Mouse (Mus musculus): ENCODE measurements around the gene Prpf38b. TPM values are rescaled to one million over a fixed set of nuclear protein-coding genes. Genes with fewer than 3 reads are reported as not detected.

Gene Prpf38b
- polyA plus RNA-seq, 1 experiment: 103 TPM

DNA sequence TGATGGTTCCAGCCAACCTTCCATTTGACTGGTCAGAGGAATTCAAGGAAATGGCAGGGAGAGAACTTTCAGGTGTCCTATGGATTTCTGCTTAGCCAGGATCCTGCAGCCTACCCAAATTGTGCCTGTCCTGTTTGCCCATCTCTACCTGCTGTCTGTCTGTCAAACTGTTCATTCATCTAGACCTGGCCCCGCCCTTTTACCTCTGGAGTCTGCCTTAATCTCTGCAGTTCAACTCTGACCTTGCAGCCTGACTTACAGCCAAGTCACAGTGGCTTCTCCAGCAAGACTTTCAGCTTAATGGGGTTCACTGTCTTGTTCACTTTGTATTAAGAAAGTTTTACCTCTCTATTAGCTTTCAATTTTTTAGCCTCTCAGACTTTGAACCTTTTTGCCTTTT lies 14.8 kb upstream of the Prpf38b start:
- Histone ChIP-seq H3K4me3 (ENCODE audit: insufficient read depth, low read length) (no peak overlapping the region), H3K27ac (ENCODE audit: insufficient read depth, low read length) (no peak overlapping the region), H3K4me1 (ENCODE audit: control insufficient read depth, insufficient read depth, low read length) (no peaks in the 10 kb centered on the region)
- TF ChIP-seq CTCF (IDR thresholded peaks at IDR 0.05; ENCODE audit: borderline replicate concordance, insufficient read depth, low read length): no peak
- no peak for TF ChIP-seq POLR2A (IDR thresholded peaks at IDR 0.05; ENCODE audit: low read depth, low read length)

DNA sequence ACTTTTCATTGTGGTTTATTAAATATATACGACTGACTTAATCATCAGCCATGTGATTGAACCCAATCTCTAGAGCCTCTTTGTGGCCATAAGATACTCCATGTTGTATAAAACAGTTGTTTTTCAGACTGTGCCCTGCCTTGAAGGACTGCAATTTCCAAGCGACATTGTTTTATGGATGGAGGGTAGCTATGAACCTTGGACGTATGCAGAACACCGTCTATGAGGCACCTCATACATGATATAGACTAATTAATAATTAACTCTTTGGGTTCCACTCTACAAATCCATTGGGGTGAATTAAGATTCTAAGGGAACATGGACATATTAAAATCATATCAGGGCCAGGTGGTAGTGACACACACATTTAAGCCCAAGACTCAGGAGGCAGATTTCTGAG lies 14.2 kb upstream of the Prpf38b start:
- Histone ChIP-seq H3K27ac (ENCODE audit: insufficient read depth, low read length) (no peak overlapping the region), H3K4me3 (ENCODE audit: insufficient read depth, low read length) (no peak overlapping the region), H3K4me1 (ENCODE audit: control insufficient read depth, insufficient read depth, low read length) (no peaks in the 10 kb centered on the region)
- TF ChIP-seq CTCF (IDR thresholded peaks at IDR 0.05; ENCODE audit: borderline replicate concordance, insufficient read depth, low read length) (no peak), POLR2A (IDR thresholded peaks at IDR 0.05; ENCODE audit: low read depth, low read length) (no peak)

GRCm38 (mm10) chr3:108921822-108922221 lies 10.3 kb upstream of the Prpf38b start:
- TF ChIP-seq CTCF (IDR thresholded peaks at IDR 0.05; ENCODE audit: borderline replicate concordance, insufficient read depth, low read length): no peak
- no peak for TF ChIP-seq POLR2A (IDR thresholded peaks at IDR 0.05; ENCODE audit: low read depth, low read length)
- no peak overlapping the region for H3K4me3 ChIP-seq (ENCODE audit: insufficient read depth, low read length)
- H3K27ac ChIP-seq (ENCODE audit: insufficient read depth, low read length): no peak overlapping the region
- H3K4me1 ChIP-seq (ENCODE audit: control insufficient read depth, insufficient read depth, low read length): no peaks in the 10 kb centered on the region

DNA sequence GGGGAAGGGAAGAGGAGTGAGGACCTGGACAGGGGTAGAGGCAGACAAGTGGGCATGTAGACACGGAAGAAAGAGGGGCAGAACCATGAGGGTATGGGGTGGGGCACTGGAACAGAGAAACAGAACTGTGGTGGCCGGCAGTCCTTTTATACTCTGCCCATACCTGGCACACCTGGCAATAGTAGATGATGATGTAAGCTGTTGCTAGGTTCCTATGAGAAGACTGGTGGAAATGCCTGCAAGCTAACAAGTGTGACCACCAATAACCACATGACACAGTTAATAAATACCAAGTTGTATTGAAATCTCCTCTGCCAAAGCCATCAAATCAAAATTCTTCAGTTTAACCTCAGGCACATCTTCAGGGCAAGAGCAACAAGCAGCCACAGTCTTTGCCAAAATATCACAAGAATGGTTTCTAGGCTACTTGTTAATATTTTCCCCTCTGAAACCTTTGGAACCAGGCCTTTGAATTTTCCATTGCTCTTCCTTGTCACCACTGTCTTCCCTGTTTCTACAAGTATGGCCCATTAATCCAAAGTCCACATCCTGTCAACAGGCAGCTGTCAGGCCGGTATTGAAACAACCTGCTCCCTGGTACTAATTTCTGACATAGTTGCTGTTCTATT lies 9.0 kb upstream of the Prpf38b start:
- no peak for TF ChIP-seq CTCF (IDR thresholded peaks at IDR 0.05; ENCODE audit: borderline replicate concordance, insufficient read depth, low read length)
- no peak for TF ChIP-seq POLR2A (IDR thresholded peaks at IDR 0.05; ENCODE audit: low read depth, low read length)
- Histone ChIP-seq H3K4me3 (ENCODE audit: insufficient read depth, low read length) (no peak overlapping the region), H3K4me1 (ENCODE audit: control insufficient read depth, insufficient read depth, low read length) (no peaks in the 10 kb centered on the region), H3K27ac (ENCODE audit: insufficient read depth, low read length) (no peak overlapping the region)

- H3K4me3 ChIP-seq (ENCODE audit: insufficient read depth, low read length): no peak overlapping the region
- H3K27ac ChIP-seq (ENCODE audit: insufficient read depth, low read length): no peak overlapping the region
- TF ChIP-seq POLR2A (IDR thresholded peaks at IDR 0.05; ENCODE audit: low read depth, low read length) (no peak), CTCF (IDR thresholded peaks at IDR 0.05; ENCODE audit: borderline replicate concordance, insufficient read depth, low read length) (no peak)
- no peaks in the 10 kb centered on the region for H3K4me1 ChIP-seq (ENCODE audit: control insufficient read depth, insufficient read depth, low read length)
Measured at GRCm38 (mm10) chr3:108918852-108919251, 7.3 kb upstream of the Prpf38b start.

DNA sequence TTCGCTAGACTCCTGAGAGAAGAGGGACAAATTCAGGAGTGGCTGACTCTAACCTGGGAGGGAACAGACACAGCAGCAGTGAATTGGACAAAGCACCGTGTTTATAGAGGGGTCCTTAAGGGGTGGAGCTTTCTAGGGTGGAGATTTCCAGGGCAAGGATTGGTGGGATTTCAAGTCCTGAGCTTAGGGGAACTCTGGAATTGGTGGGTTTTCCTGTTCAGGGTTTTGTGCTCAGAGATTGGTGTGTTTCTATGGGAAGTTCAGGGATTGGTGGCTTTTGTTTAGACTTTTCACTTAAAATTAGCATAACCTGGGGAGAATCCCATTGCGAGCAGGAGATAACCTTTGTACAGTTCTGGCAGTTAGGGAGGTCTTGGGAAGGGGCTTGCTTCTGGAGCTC lies 6.5 kb upstream of the Prpf38b start:
- Histone ChIP-seq H3K4me1 (ENCODE audit: control insufficient read depth, insufficient read depth, low read length) (no peaks in the 10 kb centered on the region), H3K27ac (ENCODE audit: insufficient read depth, low read length) (no peak overlapping the region), H3K4me3 (ENCODE audit: insufficient read depth, low read length) (no peak overlapping the region)
- no peak for TF ChIP-seq POLR2A (IDR thresholded peaks at IDR 0.05; ENCODE audit: low read depth, low read length)

- Histone ChIP-seq H3K27ac (ENCODE audit: insufficient read depth, low read length) (no peak overlapping the region), H3K4me1 (ENCODE audit: control insufficient read depth, insufficient read depth, low read length) (no peaks in the 10 kb centered on the region; the same call in 1 of the 2 replicates), H3K4me3 (ENCODE audit: insufficient read depth, low read length) (no peak overlapping the region)
- TF ChIP-seq CTCF (IDR thresholded peaks at IDR 0.05; ENCODE audit: borderline replicate concordance, insufficient read depth, low read length) (no peak), POLR2A (IDR thresholded peaks at IDR 0.05; ENCODE audit: low read depth, low read length) (no peak)
Measured at GRCm38 (mm10) chr3:108916857-108917256, 5.3 kb upstream of the Prpf38b start.

DNA sequence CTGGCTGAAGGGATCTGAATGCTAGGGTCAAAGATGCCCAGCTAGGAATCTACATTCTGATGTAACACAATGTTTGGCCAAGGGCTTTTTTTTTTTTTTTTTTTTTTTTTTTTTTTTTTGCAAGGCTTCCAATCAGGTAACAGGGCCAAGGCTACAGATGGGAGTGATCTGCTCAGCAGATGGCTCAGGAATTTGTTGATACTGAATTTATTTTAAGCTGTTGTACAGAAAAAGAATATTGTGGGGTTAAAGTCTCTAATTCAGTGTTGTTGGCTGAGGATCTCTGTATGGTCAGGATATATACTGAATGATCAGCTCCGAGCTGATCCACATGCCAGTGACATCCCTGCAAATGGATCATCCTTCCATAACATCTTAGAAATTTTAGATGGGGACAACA lies 4.5 kb upstream of the Prpf38b start:
- H3K4me3 ChIP-seq (ENCODE audit: insufficient read depth, low read length): no peak overlapping the region
- H3K4me1 ChIP-seq (ENCODE audit: control insufficient read depth, insufficient read depth, low read length): no peaks in the 10 kb centered on the region; the same call in 1 of the 2 replicates
- no peak overlapping the region for H3K27ac ChIP-seq (ENCODE audit: insufficient read depth, low read length)
- TF ChIP-seq CTCF (IDR thresholded peaks at IDR 0.05; ENCODE audit: borderline replicate concordance, insufficient read depth, low read length): no peak
- no peak for TF ChIP-seq POLR2A (IDR thresholded peaks at IDR 0.05; ENCODE audit: low read depth, low read length)

- no peaks in the 10 kb centered on the region; the same call in none of the 2 replicates for H3K4me1 ChIP-seq (ENCODE audit: control insufficient read depth, insufficient read depth, low read length)
- peak overlapping the region; percentile 92 for H3K27ac ChIP-seq (ENCODE audit: insufficient read depth, low read length)
- peak overlapping the region; percentile 76 for H3K4me3 ChIP-seq (ENCODE audit: insufficient read depth, low read length)
- peak; percentile 27; the same call in 1 of the 2 replicates for TF ChIP-seq POLR2A (IDR thresholded peaks at IDR 0.05; ENCODE audit: low read depth, low read length)
- peak; percentile 44; the same call in 1 of the 2 replicates for TF ChIP-seq CTCF (IDR thresholded peaks at IDR 0.05; ENCODE audit: borderline replicate concordance, insufficient read depth, low read length)
Measured at GRCm38 (mm10) chr3:108911081-108911547, 413 bp downstream of the Prpf38b start.

DNA sequence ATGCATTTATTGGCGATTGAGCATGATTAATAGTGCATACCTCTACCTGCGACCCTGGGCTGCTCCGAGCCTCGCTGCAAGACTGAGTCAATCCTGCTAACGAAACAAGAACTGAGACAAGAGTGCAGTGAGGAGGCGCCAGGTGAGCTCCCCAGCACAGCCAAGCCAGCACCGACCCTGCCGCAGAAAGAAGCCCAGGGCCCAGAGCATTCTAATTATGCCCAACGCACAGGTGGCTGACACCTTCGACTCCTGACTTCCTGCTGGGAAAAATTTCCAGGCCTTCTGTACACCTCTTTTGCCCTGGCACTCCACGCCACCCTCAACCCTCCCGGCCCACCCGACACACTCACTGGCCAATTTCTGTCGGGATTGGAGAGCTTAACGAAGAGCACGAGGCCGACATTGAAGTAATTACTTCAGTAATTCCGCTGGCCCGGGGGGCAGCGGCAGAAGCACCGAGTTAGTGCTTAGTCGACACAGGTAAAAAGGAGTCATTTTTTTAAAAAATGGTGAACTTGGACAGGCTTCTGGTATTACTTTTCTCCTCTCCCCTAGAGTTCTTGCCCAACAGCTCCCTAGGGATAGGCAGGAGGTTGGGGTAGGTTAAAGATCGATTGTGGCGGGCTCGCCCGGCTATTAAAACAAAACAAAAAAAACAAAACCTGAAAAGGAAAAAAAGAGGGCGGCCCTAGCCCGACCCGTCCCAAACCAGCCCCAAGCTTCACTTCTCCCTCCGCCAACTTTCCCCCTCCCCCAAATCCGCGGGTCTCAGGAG lies 1.0 kb downstream of the Prpf38b start:
- TF ChIP-seq CTCF (IDR thresholded peaks at IDR 0.05; ENCODE audit: borderline replicate concordance, insufficient read depth, low read length) (no peak), POLR2A (IDR thresholded peaks at IDR 0.05; ENCODE audit: low read depth, low read length) (no peak)

More for the DNA sequence above, 1.0 kb downstream of the Prpf38b start:
- peak overlapping the region; percentile 92 for H3K27ac ChIP-seq (ENCODE audit: insufficient read depth, low read length)
- no peaks in the 10 kb centered on the region; the same call in none of the 2 replicates for H3K4me1 ChIP-seq (ENCODE audit: control insufficient read depth, insufficient read depth, low read length)
- H3K4me3 ChIP-seq (ENCODE audit: insufficient read depth, low read length): peak overlapping the region; percentile 76
